Mouse (Mus musculus) lung, postnatal 0 days (tissue): ENCODE data around the gene Dip2b. TPM values are rescaled to one million over a fixed set of nuclear protein-coding genes. Genes with fewer than 3 reads are reported as not detected.

Experiments used
- ATAC-seq: fragments of 200-750 bp; cut with Nextera tagmentation; 2 replicates; pipeline ENCODE4 v1.8.0; 2017; ENCODE audit warnings: moderate library complexity
- DNase-seq: peaks from one replicate; pipeline ENCODE4 v3.0.0-alpha.2; 2016; ENCODE audit warnings: low spot score
- H3K27ac ChIP-seq: fragments of 300-500 bp; sonication (generic); 2 replicates; pipeline ENCODE4 v1.5.1; 2014; ENCODE audit warnings: antibody characterized with exemption, mild to moderate bottlenecking, low read length, mixed read lengths
- H3K27me3 ChIP-seq: fragments of 300-500 bp; sonication (generic); replicated peaks from 2 replicates; pipeline ENCODE4 v1.6.1; 2014; ENCODE audit warnings: low read length, mixed read lengths; ENCODE audit not compliant: insufficient read depth
- H3K36me3 ChIP-seq: fragments of 300-500 bp; sonication (generic); 2 replicates; pipeline ENCODE4 v1.6.1; 2014; ENCODE audit warnings: low read length, mixed read lengths; ENCODE audit not compliant: insufficient read depth
- H3K4me1 ChIP-seq: fragments of 300-500 bp; sonication (generic); 2 replicates; pipeline ENCODE4 v1.6.1; 2014; ENCODE audit warnings: antibody characterized with exemption, low read depth, low read length, mixed read lengths; ENCODE audit not compliant: insufficient read depth
- H3K4me2 ChIP-seq: fragments of 300-500 bp; sonication (generic); replicated peaks from 2 replicates; pipeline ENCODE4 v1.6.1; 2014; ENCODE audit warnings: low read depth, mild to moderate bottlenecking, low read length, moderate library complexity, mixed read lengths
- H3K4me3 ChIP-seq: fragments of 300-500 bp; sonication (generic); 2 replicates; pipeline ENCODE4 v1.5.1; 2014; ENCODE audit warnings: low read depth, low read length
- H3K9ac ChIP-seq: fragments of 300-500 bp; sonication (generic); replicated peaks from 2 replicates; pipeline ENCODE4 v1.6.1; 2014; ENCODE audit warnings: low read depth, mild to moderate bottlenecking
- H3K9me3 ChIP-seq: fragments of 300-500 bp; sonication (generic); 2 replicates; pipeline ENCODE4 v1.6.1; 2016; ENCODE audit warnings: low read length, mixed read lengths
- CTCF ChIP-seq: IDR thresholded peaks from 2 replicates; pipeline ENCODE4 v1.5.1; 2016; ENCODE audit warnings: antibody characterized with exemption, mild to moderate bottlenecking
- EP300 ChIP-seq: IDR thresholded peaks from 2 replicates; pipeline ENCODE4 v1.6.1; 2016; ENCODE audit warnings: antibody characterized with exemption, mild to moderate bottlenecking, control low read depth
- WGBS: fragments of 180-500 bp; shearing (Covaris S2); extraction: QIAGEN DNeasy Blood & Tissue Kit; methylation state at CpG from one replicate; pipeline ENCODE4 v1.1.7; 2014; 5-methylcytosine and 5-hydroxymethylcytosine counted together
- polyA plus RNA-seq: library from polyadenylated mRNA; unstranded; fragments of >200 nt; fragmentation: Nextera tagmentation; extraction: Ambion mirVana; gene quantifications from 2 replicates; pipeline ENCODE4 v1.2.1, GENCODE M21; 2015

Dip2b gene
- polyA plus RNA-seq, 1 experiment from 2014 or later, result 6.6 TPM

DNA sequence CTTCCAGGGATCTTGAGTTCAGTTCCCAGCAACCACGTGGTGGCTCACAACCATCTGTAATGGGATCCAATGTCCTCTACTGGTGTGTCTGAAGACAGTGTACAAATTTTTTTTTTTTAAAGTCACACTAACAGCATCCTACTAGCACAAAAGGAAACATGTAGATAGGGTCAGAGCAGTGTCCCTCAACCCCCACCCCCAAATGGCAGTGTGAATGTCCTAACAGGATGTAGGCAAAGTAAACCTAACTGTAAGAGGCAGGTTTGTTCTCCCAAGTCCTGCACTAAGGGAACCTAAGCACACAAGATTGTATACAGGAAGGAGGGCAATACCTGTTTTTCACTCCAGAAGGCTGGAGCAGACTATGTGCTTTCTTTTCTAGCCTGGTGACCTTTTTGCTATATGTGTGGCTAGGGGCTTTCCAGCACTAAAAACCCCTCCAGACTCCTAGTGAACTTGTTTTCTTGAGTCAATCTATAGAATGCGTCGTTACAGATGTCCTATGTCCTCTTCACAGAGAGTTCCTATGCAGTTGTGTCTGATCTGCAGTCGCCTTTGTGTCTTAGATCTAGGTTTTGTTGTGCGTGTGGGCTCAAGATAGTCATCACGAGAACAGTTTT is 20.1 kb upstream of the Dip2b start:
- Histone ChIP-seq H3K9me3 (no peaks in the 10 kb centered on the region), H3K9ac (no peak overlapping the region), H3K4me3 (no peak overlapping the region), H3K27me3 (no peaks in the 10 kb centered on the region), H3K4me1 (no peaks in the 10 kb centered on the region), H3K36me3 (peaks cover 4% of the 10 kb centered on the region; the same call in 1 of the 2 replicates), H3K27ac (no peak overlapping the region), H3K4me2 (no peak overlapping the region)
- DNase-seq (no peak), ATAC-seq (no peak)
- TF ChIP-seq EP300, result no peak
- TF ChIP-seq CTCF, result no peak
- 73% methylated on average over 6 of the region's 6 CpGs for WGBS

GRCm38 (mm10) chr15:100021175-100021574 is 17.3 kb upstream of the Dip2b start:
- DNase-seq, result no peak
- TF ChIP-seq CTCF (no peak), EP300 (no peak)
- peaks cover 4% of the 10 kb centered on the region; the same call in 1 of the 2 replicates for H3K36me3 ChIP-seq
- no peak overlapping the region for H3K27ac ChIP-seq
- no peak for ATAC-seq
- no peak overlapping the region for H3K4me3 ChIP-seq
- 87% methylated on average over 1 of the region's 1 CpGs for WGBS
- no peak overlapping the region for H3K4me2 ChIP-seq
- H3K9ac ChIP-seq, result no peak overlapping the region
- no peaks in the 10 kb centered on the region for H3K4me1 ChIP-seq
- no peaks in the 10 kb centered on the region for H3K9me3 ChIP-seq
- no peaks in the 10 kb centered on the region for H3K27me3 ChIP-seq

DNA sequence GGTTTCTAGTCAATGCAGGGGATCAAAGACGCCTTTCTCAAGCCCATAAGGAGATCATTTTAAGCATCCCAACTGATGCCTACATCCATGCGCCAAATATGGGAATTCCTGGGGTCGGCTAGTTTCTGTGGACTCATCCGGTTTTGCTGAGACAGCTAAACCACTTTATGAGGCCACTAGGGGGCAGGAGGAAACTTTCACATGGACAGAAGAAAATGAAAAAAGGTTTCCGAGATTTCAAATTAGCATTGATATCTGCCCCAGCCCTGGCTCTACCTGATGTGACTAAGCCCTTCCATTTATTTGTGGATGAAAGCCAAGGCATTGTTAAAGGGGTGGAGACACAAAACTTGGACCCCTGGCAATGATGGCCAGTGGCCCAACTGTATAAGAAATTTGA is 15.5 kb upstream of the Dip2b start:
- DNase-seq, result peak; percentile 79
- peak; percentile 38; the same call in 1 of the 2 replicates for ATAC-seq
- Histone ChIP-seq H3K9me3 (no peaks in the 10 kb centered on the region), H3K4me2 (no peak overlapping the region), H3K27me3 (no peaks in the 10 kb centered on the region), H3K9ac (no peak overlapping the region), H3K36me3 (no peaks in the 10 kb centered on the region), H3K4me1 (no peaks in the 10 kb centered on the region), H3K4me3 (no peak overlapping the region), H3K27ac (no peak overlapping the region)
- 9% methylated on average over 5 of the region's 5 CpGs for WGBS
- TF ChIP-seq EP300 (no peak), CTCF (peak; percentile 77)

- H3K27me3 ChIP-seq, result no peaks in the 10 kb centered on the region
- ATAC-seq (no peak), DNase-seq (no peak)
- TF ChIP-seq EP300, result no peak
- TF ChIP-seq CTCF, result no peak
- no peaks in the 10 kb centered on the region for H3K9me3 ChIP-seq
- WGBS, result 69% methylated on average over 11 of the region's 11 CpGs
- H3K4me2 ChIP-seq, result no peak overlapping the region
- no peak overlapping the region for H3K9ac ChIP-seq
- no peaks in the 10 kb centered on the region for H3K4me1 ChIP-seq
- H3K4me3 ChIP-seq, result no peak overlapping the region
- H3K27ac ChIP-seq, result no peak overlapping the region
- no peaks in the 10 kb centered on the region for H3K36me3 ChIP-seq
Measured at GRCm38 (mm10) chr15:100025076-100025834, 13.2 kb upstream of the Dip2b start.

GRCm38 (mm10) chr15:100028133-100028532 is 10.3 kb upstream of the Dip2b start:
- Histone ChIP-seq H3K4me1 (no peaks in the 10 kb centered on the region), H3K9ac (no peak overlapping the region), H3K4me2 (no peak overlapping the region), H3K27me3 (no peaks in the 10 kb centered on the region), H3K9me3 (no peaks in the 10 kb centered on the region), H3K4me3 (no peak overlapping the region), H3K27ac (no peak overlapping the region), H3K36me3 (no peaks in the 10 kb centered on the region)
- no peak for TF ChIP-seq EP300
- TF ChIP-seq CTCF, result no peak
- WGBS, result 66% methylated on average over 2 of the region's 2 CpGs
- DNase-seq (no peak), ATAC-seq (no peak)

DNA sequence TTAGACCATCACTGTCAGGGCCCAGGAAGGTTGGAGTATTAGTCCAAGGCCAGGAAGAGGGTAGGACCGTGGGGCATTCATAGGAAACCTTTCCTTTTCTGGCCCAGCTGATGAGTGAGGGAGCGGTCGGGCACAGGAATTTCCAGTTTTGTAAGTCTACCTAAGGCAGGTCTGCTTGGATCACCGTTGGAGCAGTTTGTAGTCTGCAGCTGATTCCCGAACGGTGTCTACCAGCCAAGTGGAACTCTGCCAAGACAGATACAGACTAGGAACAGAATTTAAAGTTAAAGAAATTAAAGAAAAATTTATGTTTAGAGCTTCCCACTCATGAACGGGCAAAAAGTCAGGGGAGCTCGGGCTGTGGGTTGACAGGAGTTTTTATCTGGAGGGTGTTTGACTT is 9.0 kb upstream of the Dip2b start:
- no peak overlapping the region for H3K9ac ChIP-seq
- H3K4me2 ChIP-seq, result no peak overlapping the region
- no peaks in the 10 kb centered on the region for H3K4me1 ChIP-seq
- no peak overlapping the region for H3K27ac ChIP-seq
- no peak overlapping the region for H3K4me3 ChIP-seq
- no peaks in the 10 kb centered on the region for H3K9me3 ChIP-seq
- no peaks in the 10 kb centered on the region for H3K27me3 ChIP-seq
- H3K36me3 ChIP-seq, result no peaks in the 10 kb centered on the region
- no peak; the same call in 1 of the 2 replicates for ATAC-seq
- no peak for TF ChIP-seq CTCF
- TF ChIP-seq EP300, result no peak
- 51% methylated on average over 8 of the region's 8 CpGs for WGBS
- DNase-seq, result peak; percentile 51
